Mouse (Mus musculus): ENCODE data around the gene Uchl4.

DNA sequence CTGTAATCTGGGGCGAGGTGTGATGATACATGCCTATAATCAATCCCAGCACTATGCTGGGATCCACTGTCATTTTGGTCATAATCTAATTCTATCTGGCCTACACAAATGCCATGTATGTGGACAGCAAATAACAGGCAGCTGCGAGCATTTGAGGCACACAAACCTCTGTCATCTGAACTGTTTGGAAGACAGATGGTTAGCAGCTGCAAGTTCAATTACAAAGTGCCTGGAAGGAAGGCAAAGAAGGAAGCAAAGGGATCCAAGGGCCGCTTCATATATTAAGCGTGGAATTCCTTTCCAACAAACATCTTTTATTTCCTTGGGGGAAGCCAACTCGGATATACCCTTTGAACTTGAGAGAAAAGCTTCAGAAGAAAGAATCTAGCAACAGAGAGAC lies 1.3 kb upstream of the Uchl4 start:
- no peak for TF ChIP-seq CTCF (IDR thresholded peaks at IDR 0.05; ENCODE audit: borderline replicate concordance, extremely low read depth, insufficient read depth, insufficient read length)
- no peak for TF ChIP-seq POLR2A (IDR thresholded peaks at IDR 0.05; ENCODE audit: borderline replicate concordance, extremely low read depth, insufficient read depth, insufficient read length, poor library complexity, severe bottlenecking)
